Mouse (Mus musculus) sigmoid colon, adult 10 weeks (tissue): ENCODE results near the gene Gm9972. TPM values are rescaled to one million over a fixed set of nuclear protein-coding genes. Genes with fewer than 3 reads are reported as not detected.

ENCODE experiments used
- polyA plus RNA-seq: library from polyadenylated mRNA; stranded (reverse); fragments of 350-450 nt; fragmentation: Illumina TruSeq; extraction: RNeasy Lipid Tissue Mini Kit (QIAGEN cat#74804); gene quantifications from one replicate; pipeline ENCODE4 v1.2.3, GENCODE M21; 2014; ENCODE audit warnings: low read depth, low replicate concordance

Gene Gm9972
- polyA plus RNA-seq, result not detected

DNA sequence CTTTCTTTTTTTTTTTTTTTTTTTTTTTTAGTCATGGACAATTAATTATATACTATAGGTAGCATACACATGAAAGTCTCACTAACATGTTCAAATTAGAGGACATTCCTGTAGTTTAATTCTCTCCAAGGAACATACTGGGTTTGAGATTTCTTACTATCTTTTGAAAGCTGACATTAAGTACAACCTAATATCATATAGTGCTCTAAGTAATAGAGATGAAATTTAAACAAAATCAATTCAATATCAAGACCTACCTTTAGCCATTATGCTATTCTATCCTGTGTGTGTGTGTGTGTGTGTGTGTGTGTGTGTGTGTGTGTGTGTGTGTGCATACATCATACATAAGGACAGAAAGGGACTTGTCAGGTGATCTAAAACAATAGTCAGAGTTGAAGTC, at the start of gene Gm9972:
Gene Gm9972, plus strand, starts transcription at position 301 of the 400 bp plus-strand sequence.

Other genes starting within 250 kb of the Gm9972 start
- gene Atp10b, start 114.1 kb downstream of the Gm9972 start, polyA plus RNA-seq, result 158 TPM